Mouse (Mus musculus) frontal cortex, adult (tissue): ENCODE measurements at regions not wholly inside any gene's neighbourhood (a gene's known extent, or its start where the extent isn't known, plus 50 kb on each side); places are given as distances from the start of the nearest gene placed in this dataset.
A peak's percentile ranks its signal among the peaks of the same experiment; 100 is the strongest.

ENCODE experiments used
- ATAC-seq: cut with Nextera tagmentation; 2 replicates; pipeline ENCODE4 v1.9.2; 2017; ENCODE audit warnings: mild to moderate bottlenecking, moderate library complexity, mixed read lengths; ENCODE audit not compliant: low TSS enrichment

DNA sequence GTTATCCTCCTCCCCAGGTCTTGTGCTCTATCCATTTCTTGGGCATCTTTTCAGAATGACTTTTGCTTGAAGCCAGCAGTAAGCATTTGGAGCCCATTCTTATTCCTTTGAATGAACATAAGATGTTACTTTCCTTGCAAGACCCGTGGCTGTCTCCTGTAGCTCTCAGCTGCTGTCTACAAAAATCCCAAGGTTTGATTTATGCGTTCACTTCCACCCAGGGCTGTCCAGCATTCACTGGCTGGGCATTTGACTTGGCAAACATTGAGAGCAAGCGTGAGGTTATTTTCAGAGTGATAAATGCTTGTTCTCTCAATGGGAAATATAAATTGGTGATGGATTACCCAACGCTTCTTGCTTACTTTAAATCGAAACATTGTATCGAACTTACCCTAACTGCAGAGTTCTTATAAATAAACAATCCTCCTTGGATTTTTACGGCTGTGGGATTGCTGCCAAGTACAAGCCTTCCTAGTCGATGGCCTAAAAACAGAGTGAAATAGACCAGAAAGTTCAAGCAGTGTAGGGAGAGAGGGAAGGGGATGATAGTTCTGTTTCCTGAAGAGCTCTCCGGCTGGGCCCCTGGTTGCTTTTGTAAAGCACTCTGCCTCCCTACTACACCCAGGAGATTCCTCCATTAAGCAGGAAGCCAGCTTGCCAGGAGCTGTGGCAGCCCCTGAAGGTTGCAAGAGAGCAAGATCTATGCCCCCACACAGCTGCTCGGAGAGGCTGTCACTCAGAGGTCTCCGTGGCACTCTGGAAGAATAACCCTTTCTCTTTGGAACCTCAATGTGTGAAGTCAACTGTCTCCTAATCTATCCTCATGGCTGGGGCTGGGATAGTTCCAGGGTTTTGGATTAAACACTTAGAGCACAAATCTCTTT, 210.1 kb downstream of the Mex3b start:
- ATAC-seq: no peak

DNA sequence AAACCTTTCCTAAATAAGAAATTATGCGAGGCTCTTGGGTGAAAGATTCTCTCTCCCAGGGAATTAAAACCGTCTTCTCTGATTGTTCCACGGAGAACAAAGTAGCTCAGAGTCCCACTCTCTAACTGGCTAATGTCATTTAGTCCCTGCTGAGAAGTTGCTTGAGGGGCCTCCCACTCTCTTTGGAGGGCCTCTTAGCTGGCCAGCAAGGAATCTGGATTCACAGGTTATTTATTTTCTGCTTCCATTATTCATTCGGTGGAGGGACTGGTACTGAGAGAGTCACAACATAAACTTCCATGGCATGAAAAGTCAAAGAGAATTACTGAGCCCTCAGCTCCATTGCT, 210.8 kb downstream of the Mex3b start:
- ATAC-seq: no peak

DNA sequence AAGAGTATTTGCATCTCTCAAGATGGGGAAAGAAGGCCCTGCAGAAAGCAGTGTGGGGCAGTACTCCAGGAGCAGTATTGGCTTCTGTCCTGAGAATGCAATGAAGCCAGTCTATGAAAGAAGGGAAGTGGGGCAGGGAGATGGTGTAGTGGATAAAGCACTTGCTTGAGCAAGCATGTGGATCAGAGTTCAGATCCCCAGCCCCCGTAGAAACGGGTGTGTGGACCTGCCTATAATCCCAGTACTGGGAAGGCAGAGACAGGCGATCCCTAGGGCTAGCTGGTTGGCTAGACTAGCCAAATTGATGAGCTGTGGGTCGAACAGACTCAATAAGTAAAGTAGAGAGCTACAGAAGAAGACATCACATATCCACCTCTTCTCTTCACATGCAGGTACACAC, 211.6 kb downstream of the Mex3b start:
- no peak for ATAC-seq

DNA sequence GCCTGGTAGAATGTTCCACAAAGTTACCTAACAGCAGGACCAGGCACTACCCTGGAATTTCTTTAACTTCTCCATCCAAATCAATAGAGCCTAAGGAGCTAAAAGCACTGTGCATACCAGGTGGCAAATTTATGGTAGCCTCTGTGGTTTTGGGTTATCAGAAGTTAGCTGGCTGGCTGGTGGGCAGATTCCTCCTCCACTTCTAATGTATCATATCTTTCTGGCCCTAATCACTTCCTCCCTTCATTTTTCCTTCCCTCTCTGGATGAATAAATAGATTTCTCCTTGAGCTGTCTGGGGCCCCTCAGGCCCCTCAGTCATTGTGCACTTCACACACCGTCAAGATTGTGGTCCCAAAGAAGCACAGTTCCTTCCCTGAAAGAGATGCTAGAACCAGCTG, 212.7 kb downstream of the Mex3b start:
- ATAC-seq: no peak

DNA sequence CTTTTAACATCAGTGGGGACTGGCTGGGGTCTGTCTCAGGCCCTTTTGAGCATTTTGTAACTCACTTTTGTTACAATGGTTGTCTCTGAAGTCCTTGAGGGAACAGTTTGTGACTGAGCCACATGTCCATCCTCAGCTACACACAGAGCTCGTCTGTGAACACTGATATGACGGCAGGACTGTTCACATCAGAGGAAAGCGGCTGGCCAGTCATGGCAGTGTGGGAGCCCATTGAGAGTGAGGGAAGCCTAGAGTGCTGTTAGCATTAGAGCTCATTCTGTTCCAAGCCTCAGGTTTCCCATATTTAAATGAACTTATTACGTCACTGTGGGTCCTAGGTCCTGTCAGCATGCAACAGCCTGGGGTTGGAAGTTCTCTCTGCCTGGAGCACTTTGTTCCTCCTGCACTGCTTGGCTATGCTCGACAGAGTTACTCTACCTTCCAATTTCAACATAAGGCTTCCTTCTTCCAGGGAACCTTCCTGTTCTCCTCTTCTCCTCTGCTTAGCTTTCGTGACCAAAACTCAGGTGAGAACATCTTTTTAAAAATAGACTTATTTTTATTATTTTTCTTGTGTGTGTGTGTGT, 217.5 kb downstream of the Mex3b start:
- ATAC-seq: no peak

DNA sequence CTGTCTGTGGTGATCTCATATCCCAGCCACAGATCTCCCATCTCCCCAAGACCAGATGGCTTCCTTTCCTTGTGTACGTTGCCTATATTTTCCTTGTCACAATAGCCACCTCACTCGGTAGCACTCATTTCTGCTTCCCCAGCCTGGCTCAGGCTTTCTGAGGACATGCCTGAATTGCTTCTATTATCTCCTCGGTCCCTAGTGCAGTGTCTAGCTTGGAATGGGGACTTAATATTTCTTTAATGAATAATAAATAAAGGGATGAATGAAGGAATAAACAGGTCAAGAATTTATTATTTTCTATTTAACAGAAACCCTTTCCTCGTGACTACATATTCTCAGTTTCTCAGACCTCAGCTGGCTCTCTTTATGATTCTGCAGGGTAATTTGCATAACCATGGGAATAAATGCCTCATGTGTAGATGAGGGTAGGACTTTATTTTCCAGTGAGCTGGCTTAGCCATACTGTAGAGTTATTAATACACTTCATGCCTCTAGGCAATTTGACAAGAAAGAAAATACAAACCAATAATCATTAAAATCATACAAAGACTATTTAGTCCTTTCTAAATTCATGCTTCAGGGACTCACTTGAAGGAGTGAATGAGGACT, 218.5 kb downstream of the Mex3b start:
- 0 out of 2 replicates have a peak, but pooled peaks have one; percentile 29 for ATAC-seq

DNA sequence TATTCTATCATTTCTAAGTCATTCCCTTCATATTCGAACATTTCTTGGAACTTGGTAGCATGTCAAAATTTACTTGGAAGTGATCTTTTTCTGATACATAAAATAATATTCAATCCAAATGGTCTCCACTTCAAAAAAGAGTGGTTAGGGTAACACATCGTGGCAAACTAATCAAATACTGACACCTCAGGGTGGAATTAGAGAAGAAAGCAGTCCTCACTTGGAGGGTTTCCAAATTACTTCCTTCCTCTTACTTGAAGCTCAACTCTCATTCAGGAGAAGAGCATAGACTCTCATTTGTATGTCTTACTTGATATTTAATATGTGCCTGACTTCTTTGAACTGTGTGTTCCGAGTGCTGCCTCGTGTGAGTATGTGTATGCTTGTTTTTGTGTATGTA, 220.3 kb downstream of the Mex3b start:
- ATAC-seq: no peak

DNA sequence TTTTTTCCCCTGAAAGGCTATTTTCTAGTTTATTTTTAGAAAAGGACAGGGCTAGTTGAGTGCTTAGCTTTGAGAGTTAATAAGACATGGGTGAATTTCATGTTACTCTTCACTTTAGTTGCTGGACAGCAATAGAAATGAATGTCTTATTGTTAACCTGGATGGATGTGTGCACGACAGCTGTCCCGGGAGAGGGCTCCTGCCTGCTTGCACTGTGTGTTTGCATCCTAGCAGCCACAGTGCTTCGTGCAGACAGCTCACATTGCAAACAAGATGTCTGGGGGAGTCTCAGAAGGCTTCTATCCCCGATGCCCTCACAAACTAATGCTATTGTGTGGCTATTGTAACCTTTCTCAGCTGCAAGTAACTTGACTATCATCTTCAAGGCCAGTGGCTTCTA, 221.0 kb downstream of the Mex3b start:
- ATAC-seq: no peak

DNA sequence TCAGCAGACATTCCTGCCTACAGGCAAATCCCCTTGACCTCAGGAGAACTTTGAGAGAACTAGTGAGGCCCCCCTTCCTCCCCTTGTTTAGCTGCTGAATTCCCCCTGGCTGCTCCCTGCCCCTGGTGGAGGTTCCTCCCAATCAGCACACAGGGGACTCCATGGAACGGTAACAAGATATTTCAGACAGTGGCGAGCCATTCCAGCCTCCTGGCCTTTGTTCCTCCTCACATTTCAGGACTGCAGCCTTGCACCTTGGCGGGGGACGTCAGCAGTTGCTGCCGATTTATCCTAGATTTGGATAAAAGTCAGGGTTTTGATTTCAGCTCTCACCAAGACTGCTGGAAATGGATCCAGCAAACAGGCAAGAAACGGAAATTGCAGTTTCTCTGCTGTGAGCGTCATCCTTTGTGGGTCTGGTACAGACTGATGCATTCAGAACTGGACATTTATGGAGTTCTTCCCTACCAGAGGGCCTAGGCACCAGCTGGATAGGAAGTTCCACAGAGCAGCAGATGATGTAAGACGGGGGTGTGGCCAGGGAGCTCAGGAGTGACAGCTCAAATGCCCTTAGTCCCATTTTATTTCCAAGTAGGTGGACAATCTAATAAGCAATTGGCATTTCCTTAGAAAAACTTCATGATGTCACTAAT, 222.3 kb downstream of the Mex3b start:
- peak; percentile 81 for ATAC-seq

DNA sequence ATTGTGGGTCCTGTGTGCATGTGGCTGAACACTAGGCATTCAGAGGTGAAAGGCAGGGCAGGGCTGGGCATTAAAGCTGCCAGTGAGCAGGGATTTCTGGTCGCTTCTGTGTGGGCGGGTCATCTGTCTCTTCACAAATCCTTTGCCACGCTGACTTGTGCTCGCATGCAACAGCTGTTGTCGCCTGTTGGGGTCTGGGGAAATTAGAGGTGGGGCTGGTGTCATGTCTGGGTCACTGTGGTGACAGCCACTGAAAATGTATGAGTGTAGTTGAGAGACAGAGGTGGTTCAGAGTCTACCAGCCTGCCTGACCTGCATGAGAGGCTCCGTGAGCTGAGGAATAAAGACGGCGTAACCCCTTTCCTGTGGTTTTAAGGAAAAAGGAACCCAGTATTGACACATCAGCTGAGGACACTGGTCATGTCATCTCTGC, 226.8 kb downstream of the Mex3b start:
- no peak for ATAC-seq

DNA sequence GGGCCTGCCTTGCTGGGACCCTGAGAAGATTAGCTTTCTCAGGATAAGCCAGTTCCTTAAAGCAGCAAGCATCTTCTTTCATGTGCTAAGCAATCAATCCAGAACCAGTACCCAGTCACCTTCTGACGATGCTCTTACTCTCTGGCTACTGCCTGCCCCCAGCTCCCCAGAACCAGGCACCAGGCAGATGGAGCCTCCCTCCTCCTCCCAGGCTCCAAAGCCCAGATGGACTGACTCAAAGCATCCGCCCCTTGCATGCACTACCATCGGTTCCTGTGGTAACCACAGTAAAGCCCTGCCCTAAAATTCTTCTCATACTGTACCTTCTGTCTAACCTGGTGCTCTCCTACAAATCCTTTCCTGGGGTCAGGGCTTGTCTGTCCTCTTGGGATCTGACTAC, 227.8 kb downstream of the Mex3b start:
- peak; percentile 78 for ATAC-seq

DNA sequence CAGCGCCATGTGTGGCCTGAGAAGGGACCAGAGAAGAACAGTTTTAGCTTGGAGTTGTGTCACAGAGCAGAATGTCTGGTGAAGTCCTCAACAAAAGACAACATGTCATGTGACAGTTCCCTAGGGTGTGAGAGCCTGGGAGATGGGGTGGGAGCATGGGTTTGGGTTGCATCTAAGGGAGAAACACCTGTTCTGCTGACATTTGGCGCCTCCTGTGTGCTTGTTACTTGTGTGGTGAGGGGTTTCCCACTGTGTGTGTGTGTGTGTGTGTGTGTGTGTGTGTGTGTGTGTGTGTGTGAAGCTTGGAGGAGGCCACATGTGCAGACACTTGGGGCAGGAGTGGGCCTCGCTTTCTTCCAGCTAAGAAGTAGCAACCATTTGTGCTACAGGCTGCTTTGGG, 228.5 kb downstream of the Mex3b start:
- ATAC-seq: peak; percentile 38

DNA sequence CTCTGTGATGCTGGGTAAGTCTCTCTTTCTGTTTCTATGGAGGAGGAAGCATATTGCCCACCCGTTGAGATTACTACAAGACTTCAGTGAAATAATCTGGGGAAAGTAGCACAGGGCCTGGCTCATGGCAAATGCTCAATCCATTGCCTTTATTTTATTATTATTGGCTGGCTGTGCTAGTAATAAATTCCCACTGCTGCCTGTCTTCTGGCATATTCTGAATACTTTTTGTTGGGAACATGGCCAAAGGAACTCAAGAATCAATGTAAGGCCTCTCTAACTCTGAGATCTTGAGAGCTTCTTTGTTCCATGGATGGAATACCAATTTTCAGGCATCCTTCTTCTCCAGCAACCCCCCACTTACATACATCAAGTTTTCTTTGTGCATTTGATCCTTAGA, 237.3 kb downstream of the Mex3b start:
- ATAC-seq: no peak

DNA sequence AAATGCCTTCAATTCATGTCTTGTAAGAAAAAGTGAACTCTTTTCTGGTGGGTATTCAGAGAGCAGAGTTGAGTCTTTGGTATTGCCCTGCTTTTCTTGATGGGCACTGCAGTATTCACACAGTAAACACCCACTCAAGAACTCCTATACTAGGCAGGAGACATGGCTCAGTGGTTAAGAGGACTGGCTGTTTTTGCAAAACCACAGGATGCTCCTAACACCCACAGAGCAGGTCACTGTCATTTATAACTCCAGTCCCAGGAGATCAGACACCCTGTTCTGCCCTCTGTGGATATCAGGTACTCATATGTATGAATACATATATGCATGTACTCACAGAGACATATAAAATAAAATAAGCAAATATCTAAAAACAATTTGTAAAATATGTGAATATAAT, 238.5 kb downstream of the Mex3b start:
- no peak for ATAC-seq

DNA sequence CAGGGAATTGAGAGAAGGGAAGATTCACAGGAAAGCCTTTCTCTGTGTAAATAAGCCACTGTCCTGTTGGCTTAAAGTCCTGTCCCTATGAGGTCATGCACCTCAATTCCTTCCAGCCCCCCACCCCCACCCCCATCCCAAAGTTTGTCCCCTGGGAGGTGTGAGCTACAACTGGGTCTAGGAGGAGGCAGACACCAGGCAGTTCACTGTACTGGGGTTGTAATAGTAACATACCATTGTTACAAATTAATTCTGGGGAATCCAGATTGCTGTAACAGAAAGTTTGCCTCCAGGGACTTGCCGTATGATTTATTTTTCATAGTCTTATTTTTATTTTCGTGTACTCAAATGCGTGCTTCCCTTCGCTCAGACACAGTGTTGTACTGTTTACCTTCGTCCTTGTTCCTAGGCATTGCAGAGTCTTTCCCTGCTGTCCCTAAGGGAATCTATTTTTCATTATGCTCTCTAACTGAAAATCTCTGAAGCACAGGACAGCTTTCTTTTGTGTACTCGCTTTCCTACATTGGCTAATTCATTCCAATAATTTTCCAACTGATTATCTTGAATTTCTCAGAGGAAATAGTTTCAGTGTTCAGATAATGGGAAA, 244.2 kb downstream of the Mex3b start:
- no peak for ATAC-seq

DNA sequence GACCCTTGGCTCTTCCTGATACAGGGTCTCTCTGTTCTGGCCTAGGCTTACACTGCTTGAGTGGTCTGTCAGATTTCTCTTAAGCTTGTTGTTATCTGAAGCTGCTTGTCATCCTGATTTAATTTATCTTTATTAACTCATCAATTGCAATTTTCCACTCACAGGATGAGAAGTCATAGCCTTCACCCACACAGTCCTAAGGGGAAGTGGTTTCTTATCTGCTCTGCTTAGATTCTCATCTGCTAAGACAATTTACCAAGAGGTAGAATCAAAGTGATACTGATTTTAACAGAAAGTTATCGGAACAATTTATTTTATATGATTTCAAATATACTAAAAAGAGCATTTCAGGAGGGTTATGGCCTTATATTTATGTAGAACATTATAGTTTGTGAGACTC, 249.4 kb downstream of the Mex3b start:
- ATAC-seq: no peak

DNA sequence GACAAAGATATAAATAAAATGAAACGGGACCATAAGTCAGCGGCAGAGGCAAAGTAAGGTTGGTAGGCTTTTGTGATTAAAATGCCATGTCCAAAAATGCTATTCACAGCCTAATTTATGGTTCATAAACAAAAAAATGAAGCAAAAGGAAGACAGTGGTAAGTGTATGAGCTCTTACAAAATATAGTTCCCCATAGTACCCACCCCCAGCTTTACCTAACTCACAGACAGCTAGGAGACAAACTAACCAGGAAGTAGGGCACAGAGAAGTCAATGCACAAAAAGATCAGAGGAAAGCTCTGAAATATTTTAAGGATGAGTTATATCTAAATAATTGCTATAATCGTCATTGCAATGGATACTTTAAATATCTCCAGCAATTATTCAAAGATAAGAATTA, 249.9 kb downstream of the Mex3b start:
- no peak for ATAC-seq

DNA sequence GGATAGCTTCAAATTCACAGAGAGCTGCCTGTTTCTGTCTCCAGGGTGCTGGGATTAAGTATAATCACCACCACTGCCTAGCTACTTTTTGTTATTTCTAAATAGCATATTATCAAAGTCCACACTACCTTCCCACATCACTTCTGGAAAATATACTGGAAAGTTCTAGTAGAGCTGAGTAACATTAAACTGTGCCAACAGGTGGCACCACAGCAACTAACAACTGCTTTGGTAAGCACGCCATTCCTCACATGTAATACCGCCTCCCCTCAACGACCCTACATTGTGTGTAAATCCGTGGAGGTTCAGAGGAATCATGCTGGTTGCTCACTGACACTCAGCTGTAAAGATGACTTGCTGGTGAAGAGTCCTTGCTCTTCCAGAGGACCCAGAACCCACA, 259.1 kb downstream of the Mex3b start:
- ATAC-seq: no peak

DNA sequence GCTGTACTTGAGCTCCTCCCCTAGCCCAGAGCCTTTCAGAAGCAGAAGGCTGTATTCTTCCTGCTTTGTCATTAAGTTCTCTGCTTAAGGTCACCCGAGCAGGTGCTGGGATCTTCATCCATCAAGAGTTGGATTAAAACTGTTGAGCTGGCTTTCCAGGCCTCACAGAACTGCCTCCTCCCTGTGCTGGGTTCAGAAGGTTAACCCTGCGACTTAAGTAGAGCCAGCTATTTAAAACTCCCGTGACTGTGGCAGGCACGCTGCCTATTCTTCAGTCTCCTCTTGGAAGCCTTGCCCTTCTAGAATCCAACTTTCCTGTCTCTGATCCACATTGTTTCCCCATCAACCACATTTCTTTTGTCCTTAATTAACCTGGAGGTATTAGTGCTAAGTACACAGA, 273.1 kb downstream of the Mex3b start:
- ATAC-seq: no peak; the same call in 1 of the 2 replicates

DNA sequence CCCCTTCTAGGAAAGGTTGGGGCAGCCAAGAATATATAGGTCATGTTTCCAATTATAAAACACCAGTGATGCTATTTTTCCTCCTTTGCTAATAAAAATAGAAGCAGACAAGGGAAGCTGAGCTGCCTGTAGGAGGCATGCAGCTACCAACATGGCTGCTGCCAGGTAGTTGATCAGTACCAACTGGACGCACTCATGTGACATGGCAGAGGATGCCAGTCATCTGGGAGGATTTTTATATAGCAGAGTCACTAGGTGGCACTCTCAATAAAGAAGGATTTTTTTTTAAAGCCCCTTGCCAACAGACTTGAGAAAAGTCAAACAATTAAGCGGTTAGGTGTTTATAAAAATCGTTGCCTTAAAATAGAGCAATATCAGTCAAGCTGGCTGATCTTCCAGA, 273.5 kb downstream of the Mex3b start:
- no peak for ATAC-seq

DNA sequence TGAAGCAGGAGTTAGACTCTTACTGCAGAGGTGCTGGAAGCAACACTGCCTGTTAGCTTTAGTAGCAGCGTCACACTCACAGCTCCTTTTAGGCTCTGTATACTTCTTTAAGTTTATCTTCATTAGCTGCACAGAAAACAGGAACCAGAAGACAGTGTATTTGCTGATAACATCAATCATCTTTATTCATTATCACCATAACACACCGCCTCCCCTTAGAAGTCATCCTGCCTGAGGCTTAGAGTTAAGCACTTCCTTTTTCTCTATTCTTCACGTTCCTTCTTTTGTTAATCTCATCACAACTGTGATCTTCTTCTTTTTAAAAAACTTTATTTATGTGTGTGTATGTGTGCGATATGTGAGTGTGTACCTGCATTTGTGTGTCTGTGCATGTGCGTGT, 276.9 kb downstream of the Mex3b start:
- no peak for ATAC-seq

DNA sequence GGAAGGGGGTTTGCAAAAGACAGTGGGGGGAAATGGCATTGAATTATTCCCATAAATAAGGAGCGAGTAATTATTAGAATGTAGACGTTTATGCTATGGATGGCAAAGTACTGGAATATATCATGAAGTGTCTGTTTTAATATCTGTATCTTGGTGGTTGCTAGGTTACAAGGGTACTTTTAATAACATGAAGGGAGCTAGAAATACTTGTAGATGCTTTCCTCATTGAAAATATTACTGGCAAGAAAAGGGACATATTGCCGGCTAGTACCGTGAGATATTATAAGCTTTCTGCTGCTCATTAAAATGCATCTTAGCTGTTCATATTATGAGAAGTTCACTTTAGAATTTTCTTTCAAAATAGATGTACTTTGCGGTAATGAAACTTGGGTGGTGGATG, 278.4 kb downstream of the Mex3b start:
- ATAC-seq: peak; percentile 47
